Mouse (Mus musculus) liver (tissue): ENCODE measurements at regions not wholly inside any gene's neighbourhood (a gene's known extent, or its start where the extent isn't known, plus 50 kb on each side); places are given as distances from the start of the nearest gene placed in this dataset.
"Not testable (repeated sequence)": the region's sequence is repeated elsewhere in the genome, so short reads cannot be mapped to it uniquely, and the experiment has no call there.

ENCODE experiments used
- DNase-seq: peaks from one replicate; pipeline ENCODE4 v3.0.0-alpha.2; 2020; ENCODE audit warnings: mixed read lengths

DNA sequence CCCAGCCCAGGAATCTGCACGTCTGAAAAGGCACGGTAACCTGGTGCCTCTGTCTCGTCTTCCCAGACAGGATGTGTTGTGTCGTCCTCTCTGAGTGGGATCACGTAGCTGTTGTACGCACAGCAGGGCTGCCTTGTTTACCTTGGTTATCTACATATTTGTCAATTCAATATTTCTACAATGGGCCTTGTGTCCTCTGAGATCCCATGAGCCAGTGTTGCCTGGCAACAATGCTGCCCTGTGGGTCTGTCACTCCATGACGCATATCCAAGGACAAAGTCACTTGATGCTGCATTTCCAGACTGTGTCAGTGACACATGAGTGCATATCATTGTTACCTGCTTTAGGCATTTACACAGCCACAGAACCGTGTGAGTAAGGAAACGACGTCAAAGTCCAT, 191.9 kb downstream of the Diras2 start:
- DNase-seq, result no peak

- DNase-seq, result no peak
Measured at GRCm38 (mm10) chr13:52341981-52342380, 189.1 kb downstream of the Diras2 start.

- DNase-seq, result no peak
Measured at GRCm38 (mm10) chr13:52344383-52344782, 186.7 kb downstream of the Diras2 start.

DNA sequence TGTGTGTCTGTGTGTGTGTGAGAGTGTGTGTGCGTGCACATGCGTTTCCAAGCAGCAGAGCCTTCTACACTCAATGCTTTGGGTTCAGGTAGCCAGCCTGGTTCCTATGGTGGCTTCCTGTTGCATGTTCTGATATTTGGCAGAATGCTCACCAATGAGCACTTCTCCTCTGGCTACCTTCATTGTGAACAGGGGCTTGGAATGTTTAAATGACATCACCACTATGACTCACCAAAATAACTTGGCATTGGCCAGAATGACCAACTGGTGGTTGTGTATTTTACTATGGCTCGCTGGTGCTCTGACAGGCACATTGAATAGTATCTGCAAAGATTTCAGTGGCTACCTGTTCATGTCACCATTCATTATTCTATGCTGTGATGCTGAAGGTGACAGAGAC, 186.2 kb downstream of the Diras2 start:
- no peak for DNase-seq

GRCm38 (mm10) chr13:52345375-52346026, 185.6 kb downstream of the Diras2 start:
- no peak for DNase-seq

DNA sequence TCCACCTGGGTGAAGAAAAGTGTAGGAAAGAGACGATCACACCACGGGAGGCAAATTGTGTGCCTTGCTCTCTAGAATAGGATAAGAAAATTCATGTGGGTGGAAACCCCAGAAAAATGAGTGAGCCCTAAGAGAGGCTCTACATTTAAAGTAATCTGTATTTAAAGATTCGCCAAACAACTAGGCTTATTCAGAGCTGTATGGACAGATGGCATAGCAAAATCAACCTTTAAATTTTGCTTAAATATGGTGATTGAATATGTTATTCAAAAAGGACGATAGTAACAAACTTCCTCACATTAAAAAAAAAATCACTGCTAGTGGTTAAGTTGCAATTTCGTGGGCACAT, 185.1 kb downstream of the Diras2 start:
- no peak for DNase-seq

GRCm38 (mm10) chr13:52347631-52348030, 183.4 kb downstream of the Diras2 start:
- DNase-seq, result no peak

DNA sequence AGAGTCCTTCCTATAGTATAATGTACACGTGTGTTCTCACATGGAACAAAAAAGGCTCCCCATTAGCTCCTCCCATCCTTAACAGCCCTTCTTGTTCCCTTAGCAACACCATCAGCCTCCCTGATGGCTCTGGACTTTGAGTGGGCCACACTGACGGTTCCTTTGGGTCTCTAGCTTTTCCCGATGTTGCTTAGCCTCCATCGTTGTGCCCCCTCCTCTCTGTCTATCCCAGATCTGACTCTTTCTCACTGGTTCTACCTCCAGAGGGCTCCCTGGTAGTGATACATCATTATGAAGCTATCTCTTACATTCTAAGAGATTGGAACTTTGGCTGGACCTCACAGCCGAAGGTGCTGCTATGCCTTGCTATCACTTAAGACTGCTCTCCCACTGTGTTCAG, 181.5 kb downstream of the Diras2 start:
- DNase-seq, result no peak

DNA sequence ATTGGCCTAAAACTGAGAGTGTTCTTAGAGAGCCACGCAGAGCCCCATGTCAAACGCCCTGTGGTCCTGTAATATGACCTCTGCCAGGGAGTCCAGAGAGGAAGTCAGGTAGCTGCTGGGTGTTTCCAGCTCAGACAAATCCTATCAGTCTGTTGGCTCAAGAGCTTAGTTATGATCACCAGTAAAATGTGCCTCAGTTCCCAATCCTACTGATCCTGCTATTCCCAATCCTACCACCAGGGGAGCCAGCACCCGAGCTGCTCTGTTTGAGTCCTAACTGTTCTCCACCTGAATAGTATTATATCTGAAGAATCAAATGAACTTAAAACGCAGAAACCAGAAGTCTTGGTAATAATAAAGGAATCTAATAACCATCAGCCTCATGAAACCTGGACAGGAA, 178.5 kb downstream of the Diras2 start:
- DNase-seq, result no peak

- no peak for DNase-seq
Measured at GRCm38 (mm10) chr13:52353437-52353836, 177.6 kb downstream of the Diras2 start.

- no peak for DNase-seq
Measured at GRCm38 (mm10) chr13:52353966-52354365, 177.1 kb downstream of the Diras2 start.

DNA sequence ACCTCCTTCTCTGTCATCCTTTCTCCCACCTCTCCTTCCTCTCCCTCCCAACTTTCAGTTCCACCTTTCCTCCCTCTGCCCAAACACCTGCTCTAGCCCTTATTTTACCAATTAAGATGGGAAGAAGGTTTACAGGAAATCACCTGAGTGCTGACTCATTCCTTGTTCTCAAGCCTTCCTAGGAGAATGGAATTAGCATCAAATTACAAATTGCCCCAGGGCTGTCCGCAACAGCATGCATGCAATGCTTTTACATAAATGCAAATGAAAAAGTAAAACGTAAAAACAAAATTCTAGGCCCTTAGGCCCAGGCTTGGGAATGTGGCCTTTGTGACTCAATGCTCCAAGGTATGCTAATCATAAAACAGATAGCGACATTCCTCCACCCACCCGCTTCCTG, 175.2 kb downstream of the Diras2 start:
- DNase-seq, result not testable (repeated sequence)

- DNase-seq, result not testable (repeated sequence)
Measured at GRCm38 (mm10) chr13:52359332-52359731, 171.7 kb downstream of the Diras2 start.

GRCm38 (mm10) chr13:52361177-52361846, 169.8 kb downstream of the Diras2 start:
- DNase-seq, result no peak

- DNase-seq, result no peak
Measured at GRCm38 (mm10) chr13:52362266-52362665, 168.8 kb downstream of the Diras2 start.

- DNase-seq, result no peak
Measured at GRCm38 (mm10) chr13:52369851-52370250, 161.2 kb downstream of the Diras2 start.

DNA sequence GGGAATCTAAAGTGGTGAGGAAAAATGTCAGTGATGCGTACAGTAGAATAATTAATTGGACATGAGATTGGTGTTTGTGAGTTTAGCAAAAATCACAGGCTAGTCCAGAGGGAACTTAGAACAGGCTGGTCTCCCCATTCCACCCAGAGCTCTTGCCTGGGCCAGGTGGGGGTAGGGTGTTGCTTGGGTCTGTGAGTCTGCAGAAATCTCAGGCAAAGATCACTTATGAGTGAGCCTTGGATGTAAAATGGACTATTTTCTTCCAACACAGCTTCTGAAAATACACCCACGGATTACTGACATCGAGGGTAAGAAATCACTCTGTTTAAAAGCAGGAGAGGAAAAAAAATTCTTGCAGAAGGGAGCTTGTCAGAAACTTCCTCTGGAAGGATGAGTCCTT, 159.1 kb downstream of the Diras2 start:
- DNase-seq, result no peak

- DNase-seq, result no peak
Measured at GRCm38 (mm10) chr13:52374781-52375180, 156.3 kb downstream of the Diras2 start.

DNA sequence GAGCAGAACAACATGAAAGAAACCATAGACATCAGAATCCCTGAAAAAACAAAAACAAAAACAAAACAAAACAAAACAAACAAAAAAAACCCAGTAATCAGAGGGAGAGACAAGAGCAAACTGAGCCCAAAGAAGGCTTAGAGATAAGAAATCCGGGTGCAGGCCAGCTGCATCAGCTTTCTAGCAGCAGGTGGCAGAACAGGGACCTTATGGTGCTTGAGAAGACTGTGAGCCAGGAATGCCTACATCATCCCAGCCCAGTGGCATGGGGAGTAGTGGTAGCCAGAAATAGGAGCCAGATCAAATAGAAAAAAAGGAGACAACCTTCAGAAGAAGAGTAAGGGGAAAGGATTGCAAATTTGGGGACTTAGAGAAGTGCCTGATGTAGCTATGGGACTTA, 152.8 kb downstream of the Diras2 start:
- no peak for DNase-seq

- no peak for DNase-seq
Measured at GRCm38 (mm10) chr13:52389271-52389670, 141.8 kb downstream of the Diras2 start.

DNA sequence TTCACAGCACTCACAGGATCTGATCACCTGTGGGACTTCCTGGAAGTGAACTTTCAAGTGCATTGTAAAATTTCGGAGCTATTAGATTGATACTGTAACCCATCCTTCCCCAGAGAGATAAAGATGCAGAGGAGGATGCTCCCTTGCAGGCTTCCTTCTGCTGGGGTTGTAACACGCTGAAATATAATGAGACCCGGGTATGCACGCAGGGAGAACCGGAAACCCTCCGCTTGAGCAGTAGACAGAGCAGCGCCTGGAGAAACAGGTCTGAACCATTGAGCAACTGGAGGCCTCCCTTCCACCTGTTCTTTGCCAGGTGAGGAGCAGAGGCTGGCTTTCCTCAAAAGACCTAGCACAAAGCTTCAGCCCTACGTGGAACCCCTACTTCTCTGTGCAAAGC, 135.3 kb downstream of the Diras2 start:
- DNase-seq, result no peak

DNA sequence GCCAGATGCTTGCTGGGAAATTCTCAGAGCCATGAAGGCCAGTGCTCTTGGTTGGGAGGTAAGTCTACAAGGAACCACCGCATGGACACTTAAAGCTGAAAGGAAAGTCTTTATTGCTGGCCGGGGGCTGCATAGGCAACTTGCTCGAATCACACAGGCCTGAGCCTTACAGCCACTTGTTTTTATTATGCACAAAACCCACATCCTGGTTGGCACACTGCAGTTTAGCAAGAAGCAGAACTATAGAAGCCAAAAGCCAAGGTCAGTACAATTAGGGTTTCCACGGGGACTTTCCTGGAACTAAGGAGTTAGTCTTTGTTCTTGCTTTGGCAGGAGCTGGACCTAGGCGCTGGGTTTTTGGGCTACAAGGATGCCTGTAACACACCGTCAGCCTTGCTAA, 132.7 kb downstream of the Diras2 start:
- DNase-seq, result no peak

- DNase-seq, result no peak
Measured at GRCm38 (mm10) chr13:52399143-52399542, 131.9 kb downstream of the Diras2 start.

DNA sequence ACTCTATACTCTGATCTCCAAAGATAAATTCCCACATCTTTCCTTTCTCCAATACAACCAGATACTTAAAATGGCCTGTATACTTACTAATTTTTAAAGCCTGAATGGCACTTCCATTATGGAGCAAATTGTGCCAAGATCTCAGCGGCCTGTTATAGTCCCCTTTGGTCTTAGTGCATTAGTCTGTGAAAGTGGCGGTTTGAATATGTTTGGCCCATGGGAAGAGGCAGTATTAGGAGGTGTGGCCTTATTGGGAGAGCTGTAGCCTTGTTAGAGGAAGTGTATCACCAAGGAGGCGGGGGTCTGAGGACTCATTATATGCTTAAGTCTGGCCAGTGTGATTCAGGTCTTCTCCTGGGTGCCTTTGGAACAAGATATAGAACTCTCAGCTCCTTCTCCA, 127.3 kb downstream of the Diras2 start:
- DNase-seq, result no peak

DNA sequence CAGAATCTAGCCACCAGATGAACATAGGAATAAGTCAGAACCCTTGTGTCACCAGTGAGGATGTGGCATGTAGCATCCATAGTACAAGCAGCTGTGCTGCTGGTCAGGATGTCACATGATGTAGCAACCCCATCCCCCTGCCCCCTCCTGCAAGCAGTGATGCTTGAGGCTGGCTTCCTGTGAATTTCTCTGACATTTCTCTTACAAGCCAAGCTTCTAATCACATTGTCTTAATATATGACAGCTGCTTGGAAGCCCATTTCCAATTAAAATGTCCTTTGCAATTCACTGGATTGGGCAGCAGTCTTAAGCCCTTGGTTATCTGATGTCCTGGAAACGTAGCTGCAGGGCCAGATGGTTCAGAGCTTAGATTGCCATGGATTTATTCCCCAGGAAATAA, 114.8 kb downstream of the Diras2 start:
- DNase-seq, result no peak
